Mouse (Mus musculus) MEL (cell line): Measurements from ENCODE around the gene Nadk. TPM values are rescaled to one million over a fixed set of nuclear protein-coding genes. Genes with fewer than 3 reads are reported as not detected.

Experiments
- DNase-seq: peaks from one replicate; pipeline ENCODE4 v3.0.0; 2011; ENCODE audit warnings: low read depth, low spot score
- H3K27ac ChIP-seq: 2 replicates; pipeline ENCODE4 v1.5.1; 2012; ENCODE audit warnings: low read depth, mild to moderate bottlenecking, control low read depth, low read length, moderate library complexity; ENCODE audit not compliant: control insufficient read depth
- H3K27me3 ChIP-seq, 2 experiments: fragments of 150-350 bp in 1 of 2; sonication (generic) in 1 of 2; 2 replicates each; pipeline ENCODE4 v1.6.1; 2012; ENCODE audit warnings: low read length in 2 of 2, mild to moderate bottlenecking in 2 of 2, improper control_type of control experiment in 1 of 2, moderate library complexity in 1 of 2; ENCODE audit not compliant: insufficient read depth in 2 of 2, control insufficient read depth in 1 of 2
- H3K36me3 ChIP-seq, 2 experiments: 2 replicates each; pipeline ENCODE4 v1.6.1; 2012 to 2014; ENCODE audit warnings: low read length in 2 of 2, improper control_type of control experiment in 1 of 2, inconsistent platforms in 1 of 2, mild to moderate bottlenecking in 1 of 2; ENCODE audit not compliant: insufficient read depth in 2 of 2, control insufficient read depth in 1 of 2
- H3K4me1 ChIP-seq, 2 experiments: fragments of 150-350 bp in 1 of 2; sonication (generic) in 1 of 2; 2 replicates each; pipeline ENCODE4 v1.6.1; 2012; ENCODE audit warnings: low read length in 2 of 2, improper control_type of control experiment in 1 of 2, mild to moderate bottlenecking in 1 of 2; ENCODE audit not compliant: insufficient read depth in 2 of 2, control insufficient read depth in 1 of 2
- H3K4me3 ChIP-seq, 2 experiments: fragments of 150-350 bp in 1 of 2; sonication (generic) in 1 of 2; 2 replicates each; pipeline ENCODE4 v1.5.1; 2012; ENCODE audit warnings: low read depth in 2 of 2, low read length in 2 of 2, mild to moderate bottlenecking in 2 of 2, moderate library complexity in 2 of 2, control low read depth in 1 of 2, improper control_type of control experiment in 1 of 2; ENCODE audit not compliant: control insufficient read depth in 1 of 2, insufficient read depth in 1 of 2
- H3K79me2 ChIP-seq: 2 replicates; pipeline ENCODE4 v1.6.1; 2012; ENCODE audit warnings: mild to moderate bottlenecking, low read length, moderate library complexity; ENCODE audit not compliant: control insufficient read depth, poor library complexity, insufficient read depth
- H3K9ac ChIP-seq: 2 replicates; pipeline ENCODE4 v1.6.1; 2012; ENCODE audit warnings: low read depth, mild to moderate bottlenecking, control low read depth, low read length, moderate library complexity; ENCODE audit not compliant: control insufficient read depth, poor library complexity, severe bottlenecking
- H3K9me3 ChIP-seq: fragments of 150-350 bp; sonication (generic); replicated peaks from 2 replicates; pipeline ENCODE4 v1.6.1; 2012; ENCODE audit warnings: mild to moderate bottlenecking, low read length, improper control_type of control experiment, moderate library complexity; ENCODE audit not compliant: insufficient read depth
- BHLHE40 ChIP-seq: IDR thresholded peaks from 2 replicates; pipeline ENCODE4 v1.6.1; 2012; ENCODE audit warnings: low read depth, mild to moderate bottlenecking, inconsistent platforms, low read length, improper control_type of control experiment, borderline replicate concordance
- CHD2 ChIP-seq: IDR thresholded peaks from 2 replicates; pipeline ENCODE4 v1.6.1; 2011; ENCODE audit warnings: low read length, improper control_type of control experiment
- CTCF ChIP-seq, 3 experiments: IDR thresholded peaks in 2 of 3; conservative IDR thresholded peaks in 1 of 3; 2 replicates each; pipeline ENCODE4 v1.5.1; 2011 to 2012; ENCODE audit warnings: low read length in 3 of 3, low read depth in 2 of 3, mild to moderate bottlenecking in 2 of 3, improper control_type of control experiment in 1 of 3, inconsistent platforms in 1 of 3, mixed read lengths in 1 of 3, moderate library complexity in 1 of 3; ENCODE audit not compliant: control insufficient read depth in 1 of 3, insufficient read depth in 1 of 3, poor library complexity in 1 of 3, severe bottlenecking in 1 of 3
- E2F4 ChIP-seq: IDR thresholded peaks from 2 replicates; pipeline ENCODE4 v1.6.1; 2011; ENCODE audit warnings: low read depth, low read length, improper control_type of control experiment, borderline replicate concordance
- ELF1 ChIP-seq: IDR thresholded peaks from 2 replicates; pipeline ENCODE4 v1.6.1; 2014; ENCODE audit warnings: low read depth, mild to moderate bottlenecking, inconsistent platforms, low read length, improper control_type of control experiment, moderate library complexity
- GABPA ChIP-seq: IDR thresholded peaks from 2 replicates; pipeline ENCODE4 v1.6.1; 2012; ENCODE audit warnings: low read depth, mild to moderate bottlenecking, inconsistent platforms, low read length, improper control_type of control experiment, moderate library complexity
- HCFC1 ChIP-seq: IDR thresholded peaks from 2 replicates; pipeline ENCODE4 v1.6.1; 2012; ENCODE audit warnings: low read depth, mild to moderate bottlenecking, inconsistent platforms, low read length, improper control_type of control experiment, moderate library complexity
- KAT2A ChIP-seq: conservative IDR thresholded peaks from 2 replicates; pipeline ENCODE4 v1.6.1; 2012; ENCODE audit warnings: low read depth, low read length, improper control_type of control experiment, inconsistent platforms
- MAX ChIP-seq: IDR thresholded peaks from 2 replicates; pipeline ENCODE4 v1.6.1; 2011; ENCODE audit warnings: low read length, improper control_type of control experiment
- MAZ ChIP-seq: IDR thresholded peaks from 2 replicates; pipeline ENCODE4 v1.6.1; 2012; ENCODE audit warnings: low read depth, mild to moderate bottlenecking, inconsistent platforms, low read length, improper control_type of control experiment
- MEF2A ChIP-seq: IDR thresholded peaks from 2 replicates; pipeline ENCODE4 v1.6.1; 2014; ENCODE audit warnings: low read depth, mild to moderate bottlenecking, inconsistent platforms, low read length, improper control_type of control experiment; ENCODE audit not compliant: poor library complexity, insufficient replicate concordance, severe bottlenecking; ENCODE audit errors: extremely low read depth
- MXI1 ChIP-seq: IDR thresholded peaks from 2 replicates; pipeline ENCODE4 v1.6.1; 2011; ENCODE audit warnings: mild to moderate bottlenecking, low read depth, low read length, improper control_type of control experiment
- MYB ChIP-seq: IDR thresholded peaks from 2 replicates; pipeline ENCODE4 v1.6.1; 2011; ENCODE audit warnings: mild to moderate bottlenecking, low read depth, low read length, improper control_type of control experiment
- MYC ChIP-seq: IDR thresholded peaks from 2 replicates; pipeline ENCODE4 v1.6.1; 2011; ENCODE audit warnings: low read depth, mild to moderate bottlenecking, low read length, improper control_type of control experiment, moderate library complexity
- NELFE ChIP-seq: IDR thresholded peaks from 2 replicates; pipeline ENCODE4 v1.6.1; 2011; ENCODE audit warnings: low read depth, low read length, improper control_type of control experiment
- NRF1 ChIP-seq: IDR thresholded peaks from 2 replicates; pipeline ENCODE4 v1.6.1; 2014; ENCODE audit warnings: low read depth, mild to moderate bottlenecking, inconsistent platforms, low read length, improper control_type of control experiment, moderate library complexity; ENCODE audit not compliant: poor library complexity, insufficient read depth, severe bottlenecking
- POLR2A ChIP-seq, 2 experiments: IDR thresholded peaks; 2 replicates each; pipeline ENCODE4 v1.6.1; 2011 to 2012; ENCODE audit warnings: low read length in 2 of 2, mild to moderate bottlenecking in 2 of 2, control low read depth in 1 of 2, improper control_type of control experiment in 1 of 2, low read depth in 1 of 2, moderate library complexity in 1 of 2; ENCODE audit not compliant: control insufficient read depth in 1 of 2, insufficient read depth in 1 of 2, poor library complexity in 1 of 2
- RCOR1 ChIP-seq: IDR thresholded peaks from 2 replicates; pipeline ENCODE4 v1.6.1; 2012; ENCODE audit warnings: low read depth, mild to moderate bottlenecking, inconsistent platforms, low read length, improper control_type of control experiment
- SIN3A ChIP-seq: IDR thresholded peaks from 2 replicates; pipeline ENCODE4 v1.6.1; 2012; ENCODE audit warnings: low read length, improper control_type of control experiment, inconsistent platforms
- SMC3 ChIP-seq: IDR thresholded peaks from 2 replicates; pipeline ENCODE4 v1.6.1; 2011; ENCODE audit warnings: low read depth, low read length, improper control_type of control experiment
- TAL1 ChIP-seq: IDR thresholded peaks from 2 replicates; pipeline ENCODE4 v1.6.1; 2012; ENCODE audit warnings: mild to moderate bottlenecking, inconsistent platforms, low read length, moderate library complexity, mixed read lengths
- USF1 ChIP-seq: IDR thresholded peaks from 2 replicates; pipeline ENCODE4 v1.6.1; 2014; ENCODE audit warnings: low read depth, mild to moderate bottlenecking, inconsistent platforms, low read length, improper control_type of control experiment, moderate library complexity
- USF2 ChIP-seq, 2 experiments: IDR thresholded peaks; 2 replicates each; pipeline ENCODE4 v1.6.1; 2011 to 2012; ENCODE audit warnings: improper control_type of control experiment in 2 of 2, low read length in 2 of 2, borderline replicate concordance in 1 of 2, inconsistent platforms in 1 of 2, low read depth in 1 of 2, mild to moderate bottlenecking in 1 of 2; ENCODE audit not compliant: insufficient read depth in 1 of 2
- ZC3H11A ChIP-seq: IDR thresholded peaks from 2 replicates; pipeline ENCODE4 v1.6.1; 2012; ENCODE audit warnings: low read depth, mild to moderate bottlenecking, inconsistent platforms, low read length, improper control_type of control experiment
- ZKSCAN1 ChIP-seq: IDR thresholded peaks from 2 replicates; pipeline ENCODE4 v1.6.1; 2012; ENCODE audit warnings: low read depth, mild to moderate bottlenecking, inconsistent platforms, low read length, improper control_type of control experiment, moderate library complexity
- ZMIZ1 ChIP-seq: IDR thresholded peaks from 2 replicates; pipeline ENCODE4 v1.6.1; 2012; ENCODE audit warnings: low read depth, mild to moderate bottlenecking, inconsistent platforms, low read length, improper control_type of control experiment, moderate library complexity
- polyA plus RNA-seq, 2 experiments: library from polyadenylated mRNA; stranded (reverse) in 1 of 2; unstranded in 1 of 2; fragments of >175 nt in 1 of 2; fragments of >200 nt in 1 of 2; gene quantifications; 2 replicates each; pipeline versions ENCODE4 v1.2.1 to v1.2.4; 2012; ENCODE audit warnings: low replicate concordance in 2 of 2, low read depth in 1 of 2; ENCODE audit not compliant: insufficient read length in 2 of 2, insufficient read depth in 1 of 2, missing spikeins in 1 of 2
- total RNA-seq: library from RNA; depleted of rRNA; stranded (reverse); fragments of 300-350 nt; gene quantifications from 2 replicates; pipeline ENCODE4 v1.2.3, GENCODE M21; 2012

Gene Nadk
- total and polyA plus RNA-seq, 3 experiments, result 53.2 to 258 (median 151) TPM

- TF ChIP-seq E2F4 (no peak), MXI1 (peak; percentile 86), MYC (peak; percentile 70; the same call in 1 of the 2 replicates)
These were observed 1.4 kb downstream of the Nadk start (continued) for GRCm38 (mm10) chr4:155563400-155564231.

- Histone ChIP-seq H3K27ac (peak overlapping the region; percentile 82), H3K9me3 (no peaks in the 10 kb centered on the region), H3K4me3 (peak overlapping the region; percentile 89 to 97), H3K79me2 (peaks cover 51% of the 10 kb centered on the region), H3K9ac (peak overlapping the region; percentile 98), H3K36me3 (peaks cover 2 to 37% of the 10 kb centered on the region in 2 experiments; a peak in 3 of 4 replicates), H3K4me1 (peaks cover 16 to 39% of the 10 kb centered on the region in 2 experiments), H3K27me3 (no peaks in the 10 kb centered on the region)
- TF ChIP-seq RCOR1 (no peak), GABPA (no peak), E2F4 (no peak), ELF1 (no peak), MAX (no peak), USF1 (no peak), BHLHE40 (no peak), SMC3 (no peak), MAZ (no peak), CHD2 (no peak), KAT2A (no peak), POLR2A (IDR thresholded peaks at IDR 0.05; ENCODE audit: control insufficient read depth in 1 of 2, insufficient read depth in 1 of 2, low read depth in 1 of 2, low read length in 2 of 2, poor library complexity in 1 of 2) (no peak), ZC3H11A (no peak), MYC (no peak), MYB (no peak), CTCF (IDR thresholded peaks at IDR 0.05 in 2 of 3, conservative IDR thresholded peaks at IDR 0.05 in 1 of 3; ENCODE audit: control insufficient read depth in 1 of 3, insufficient read depth in 1 of 3, low read depth in 2 of 3, low read length in 3 of 3, poor library complexity in 1 of 3, severe bottlenecking in 1 of 3) (no peak)
- DNase-seq, result no peak
These were observed 2.3 kb downstream of the Nadk start for GRCm38 (mm10) chr4:155564315-155565069.

GRCm38 (mm10) chr4:155566555-155566954, 4.4 kb downstream of the Nadk start:
- H3K4me3 ChIP-seq, result no peak overlapping the region
- H3K27me3 ChIP-seq, result no peaks in the 10 kb centered on the region
- peaks cover 65% of the 10 kb centered on the region for H3K79me2 ChIP-seq
- peaks cover 20 to 44% of the 10 kb centered on the region in 2 experiments for H3K4me1 ChIP-seq
- H3K36me3 ChIP-seq, result peaks cover 2 to 40% of the 10 kb centered on the region in 2 experiments; a peak in 3 of 4 replicates
- DNase-seq, result no peak
- H3K27ac ChIP-seq, result no peak overlapping the region
- no peak overlapping the region for H3K9ac ChIP-seq
- TF ChIP-seq NRF1 (no peak), ZKSCAN1 (no peak), USF2 (IDR thresholded peaks at IDR 0.05; ENCODE audit: borderline replicate concordance in 1 of 2, insufficient read depth in 1 of 2, low read depth in 1 of 2, low read length in 2 of 2) (no peak), MAX (no peak), MEF2A (no peak), POLR2A (IDR thresholded peaks at IDR 0.05; ENCODE audit: control insufficient read depth in 1 of 2, insufficient read depth in 1 of 2, low read depth in 1 of 2, low read length in 2 of 2, poor library complexity in 1 of 2) (no peak), TAL1 (no peak), MYB (no peak), ELF1 (no peak), CHD2 (no peak), RCOR1 (no peak), NELFE (no peak), MXI1 (no peak), ZMIZ1 (no peak), SIN3A (no peak), HCFC1 (no peak)
- no peaks in the 10 kb centered on the region for H3K9me3 ChIP-seq
